Mouse (Mus musculus) CH12.LX (cell line): ENCODE results near the gene Iqcf3.

Experiments used
- BHLHE40 ChIP-seq: IDR thresholded peaks from 2 replicates; pipeline ENCODE4 v1.6.1; 2011; ENCODE audit warnings: mild to moderate bottlenecking, low read depth, low read length, improper control_type of control experiment
- CTCF ChIP-seq, 2 experiments: IDR thresholded peaks in 1 of 2; conservative IDR thresholded peaks in 1 of 2; 2 replicates each; pipeline ENCODE4 v1.5.1; 2011 to 2012; ENCODE audit warnings: low read depth in 2 of 2, low read length in 2 of 2, improper control_type of control experiment in 1 of 2, inconsistent platforms in 1 of 2, mild to moderate bottlenecking in 1 of 2, moderate library complexity in 1 of 2
- E2F4 ChIP-seq: IDR thresholded peaks from 2 replicates; pipeline ENCODE4 v1.6.1; 2011; ENCODE audit warnings: low read depth, low read length, improper control_type of control experiment; ENCODE audit not compliant: insufficient replicate concordance
- EP300 ChIP-seq: IDR thresholded peaks from 2 replicates; pipeline ENCODE4 v1.6.1; 2011; ENCODE audit warnings: low read length, improper control_type of control experiment
- MAZ ChIP-seq: IDR thresholded peaks from 2 replicates; pipeline ENCODE4 v1.6.1; 2012; ENCODE audit warnings: low read depth, mild to moderate bottlenecking, inconsistent platforms, low read length, improper control_type of control experiment, moderate library complexity
- MEF2A ChIP-seq: IDR thresholded peaks from 2 replicates; pipeline ENCODE4 v1.6.1; 2014; ENCODE audit warnings: low read depth, mild to moderate bottlenecking, inconsistent platforms, low read length, improper control_type of control experiment, borderline replicate concordance
- NRF1 ChIP-seq: IDR thresholded peaks from 2 replicates; pipeline ENCODE4 v1.6.1; 2014; ENCODE audit warnings: low read depth, mild to moderate bottlenecking, inconsistent platforms, low read length, improper control_type of control experiment, moderate library complexity
- POLR2A ChIP-seq: IDR thresholded peaks from 2 replicates; pipeline ENCODE4 v1.6.1; 2011; ENCODE audit warnings: low read depth, mild to moderate bottlenecking, improper control_type of control experiment, low read length
- SIN3A ChIP-seq: IDR thresholded peaks from 2 replicates; pipeline ENCODE4 v1.6.1; 2012; ENCODE audit warnings: low read length, improper control_type of control experiment, inconsistent platforms
- ZKSCAN1 ChIP-seq: IDR thresholded peaks from 2 replicates; pipeline ENCODE4 v1.6.1; 2012; ENCODE audit warnings: low read depth, inconsistent platforms, low read length, improper control_type of control experiment, borderline replicate concordance

- TF ChIP-seq CTCF (conservative IDR thresholded peaks at IDR 0.05 in 1 of 2, IDR thresholded peaks at IDR 0.05 in 1 of 2; ENCODE audit: low read depth in 2 of 2, low read length in 2 of 2) (no peak), POLR2A (no peak), MEF2A (no peak), E2F4 (no peak), ZKSCAN1 (no peak), EP300 (no peak), SIN3A (no peak), MAZ (no peak), BHLHE40 (no peak), NRF1 (no peak)
These were observed 76.4 kb downstream of the Iqcf3 start for GRCm38 (mm10) chr9:106485076-106485475.
